Mouse (Mus musculus) kidney, postnatal 0 days (tissue): ENCODE results near the gene Uhrf1bp1l. TPM values are rescaled to one million over a fixed set of nuclear protein-coding genes. Genes with fewer than 3 reads are reported as not detected.

Experiments used
- ATAC-seq: fragments of 200-750 bp; cut with Nextera tagmentation; replicated peaks from 2 replicates; pipeline ENCODE4 v1.8.0; 2017; ENCODE audit warnings: low read depth, moderate number of reproducible peaks, moderate TSS enrichment, moderate library complexity; ENCODE audit not compliant: low FRiP score
- DNase-seq: peaks from one replicate; pipeline ENCODE4 v3.0.0-alpha.2; 2016; ENCODE audit warnings: low spot score
- H3K27ac ChIP-seq: fragments of 300-500 bp; sonication (generic); 2 replicates; pipeline ENCODE4 v1.5.1; 2014; ENCODE audit warnings: mild to moderate bottlenecking
- H3K27me3 ChIP-seq: fragments of 300-500 bp; sonication (generic); 2 replicates; pipeline ENCODE4 v1.6.1; 2014; ENCODE audit warnings: low read length, mixed read lengths; ENCODE audit not compliant: insufficient read depth
- H3K36me3 ChIP-seq: fragments of 300-500 bp; sonication (generic); 2 replicates; pipeline ENCODE4 v1.6.1; 2014; ENCODE audit warnings: low read length, mixed read lengths; ENCODE audit not compliant: insufficient read depth
- H3K4me1 ChIP-seq: fragments of 300-500 bp; sonication (generic); replicated peaks from 2 replicates; pipeline ENCODE4 v1.6.1; 2014; ENCODE audit warnings: antibody characterized with exemption, low read length, mixed read lengths; ENCODE audit not compliant: insufficient read depth
- H3K4me2 ChIP-seq: fragments of 300-500 bp; sonication (generic); 2 replicates; pipeline ENCODE4 v1.6.1; 2014; ENCODE audit warnings: mild to moderate bottlenecking, low read length, moderate library complexity, mixed read lengths
- H3K4me3 ChIP-seq: fragments of 300-500 bp; sonication (generic); replicated peaks from 2 replicates; pipeline ENCODE4 v1.5.1; 2014; ENCODE audit warnings: low read depth, low read length
- H3K9ac ChIP-seq: fragments of 300-500 bp; sonication (generic); 2 replicates; pipeline ENCODE4 v1.6.1; 2014; ENCODE audit warnings: low read depth, low read length
- H3K9me3 ChIP-seq: fragments of 300-500 bp; sonication (generic); replicated peaks from 2 replicates; pipeline ENCODE4 v1.6.1; 2016; ENCODE audit warnings: low read length, inconsistent platforms, mixed read lengths
- CTCF ChIP-seq: IDR thresholded peaks from 2 replicates; pipeline ENCODE4 v1.5.1; 2016; ENCODE audit warnings: antibody characterized with exemption, low read depth, mild to moderate bottlenecking, moderate library complexity
- WGBS: fragments of 180-500 bp; shearing (Covaris S2); extraction: QIAGEN DNeasy Blood & Tissue Kit; methylation state at CpG from one replicate; pipeline ENCODE4 v1.1.7; 2014; 5-methylcytosine and 5-hydroxymethylcytosine counted together
- polyA plus RNA-seq: library from polyadenylated mRNA; unstranded; fragments of >200 nt; fragmentation: Nextera tagmentation; extraction: Ambion mirVana; gene quantifications from 2 replicates; pipeline ENCODE4 v1.2.1, GENCODE M21; 2015

Uhrf1bp1l gene
- polyA plus RNA-seq, 1 experiment from 2014 or later = 28.3 TPM

DNA sequence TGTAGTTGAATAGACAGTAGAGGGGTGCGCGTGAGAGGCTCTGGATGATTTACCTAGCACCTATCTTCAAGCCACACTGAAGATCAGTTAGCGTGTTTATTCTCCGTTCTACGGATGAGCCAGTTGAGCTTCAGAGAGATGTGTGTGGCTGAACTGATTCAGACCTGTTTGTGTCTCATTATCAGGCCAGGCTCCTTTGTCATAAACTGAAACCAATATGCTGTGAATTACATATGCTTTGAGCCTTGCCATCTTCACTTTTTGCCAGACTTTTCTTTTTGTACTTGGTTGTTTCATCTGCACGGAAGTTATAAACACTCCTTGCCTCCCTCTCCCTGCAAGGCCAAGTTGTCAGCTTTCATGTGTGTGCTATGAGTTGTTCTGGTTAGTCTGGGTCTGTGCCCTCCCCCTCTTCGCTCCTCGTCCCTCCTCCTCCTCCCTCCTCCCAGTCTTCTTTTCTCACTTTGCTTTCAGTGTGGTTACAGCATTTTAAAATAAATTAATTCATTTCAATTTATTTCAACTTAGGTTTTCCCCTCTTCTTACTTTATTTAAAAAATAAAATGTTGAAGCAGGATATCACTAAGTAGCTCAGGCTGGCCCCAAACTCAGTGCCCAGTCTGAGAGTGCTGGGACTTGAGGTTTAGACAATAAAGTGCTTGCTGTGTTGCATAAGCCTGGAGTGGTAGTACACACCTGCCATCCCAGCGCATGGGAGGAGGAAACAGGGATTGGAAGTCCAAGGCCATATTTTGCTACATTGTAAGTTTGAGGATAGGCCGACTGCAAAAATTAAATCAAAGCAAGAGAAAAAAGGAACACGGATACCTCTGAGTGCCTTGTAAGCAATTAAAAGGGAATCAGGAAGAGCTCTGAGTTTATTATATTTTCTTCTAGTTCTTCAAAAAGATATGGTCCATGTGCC lies 21.3 kb downstream of the Uhrf1bp1l start:
- DNase-seq (no peak), ATAC-seq (no peak)
- Histone ChIP-seq H3K27ac (no peak overlapping the region), H3K4me1 (peaks cover 4% of the 10 kb centered on the region), H3K27me3 (no peaks in the 10 kb centered on the region), H3K36me3 (no peaks in the 10 kb centered on the region), H3K9ac (no peak overlapping the region), H3K9me3 (no peaks in the 10 kb centered on the region), H3K4me2 (no peak overlapping the region), H3K4me3 (no peak overlapping the region)
- no peak for TF ChIP-seq CTCF
- WGBS = 92% methylated on average over 11 of the region's 11 CpGs

DNA sequence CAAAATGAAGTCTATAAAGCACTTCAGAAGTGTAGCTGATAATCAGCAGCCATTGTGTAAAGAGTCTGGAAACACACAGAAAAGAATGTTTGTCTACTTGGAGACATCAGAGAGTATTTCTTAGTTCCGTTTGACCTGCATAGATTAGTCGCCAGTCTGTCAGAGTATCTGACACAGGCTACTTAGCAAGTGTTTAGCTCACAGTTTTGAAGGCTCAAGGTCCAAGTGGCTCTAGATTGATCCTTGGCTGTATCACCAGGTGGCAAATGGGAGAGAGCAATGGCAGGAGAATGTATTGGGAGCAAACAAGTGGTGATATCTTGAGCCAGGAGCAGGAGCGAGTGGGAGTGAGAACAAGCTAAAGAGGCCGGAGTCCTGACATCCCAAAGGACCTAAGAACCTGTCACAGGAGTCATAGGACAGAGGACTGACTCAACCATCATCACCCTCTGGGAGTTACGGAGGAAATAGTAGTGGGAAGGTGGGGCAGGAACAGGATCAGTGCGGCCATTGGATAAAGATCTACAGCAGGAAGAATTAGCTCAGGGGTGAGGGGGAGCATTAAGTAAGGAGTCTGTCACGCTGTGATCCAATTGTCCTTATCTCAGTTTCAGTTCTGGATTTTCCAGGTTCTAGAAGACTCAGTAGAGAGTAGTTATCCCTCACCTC lies 23.7 kb downstream of the Uhrf1bp1l start:
- H3K9ac ChIP-seq = no peak overlapping the region
- peaks cover 4% of the 10 kb centered on the region for H3K4me1 ChIP-seq
- peak overlapping the region; percentile 13; the same call in 1 of the 2 replicates for H3K4me2 ChIP-seq
- no peaks in the 10 kb centered on the region for H3K27me3 ChIP-seq
- no peaks in the 10 kb centered on the region for H3K36me3 ChIP-seq
- no peak overlapping the region for H3K4me3 ChIP-seq
- no peaks in the 10 kb centered on the region for H3K9me3 ChIP-seq
- H3K27ac ChIP-seq = peak overlapping the region; percentile 63; the same call in 1 of the 2 replicates
- WGBS = 69% methylated on average over 7 of the region's 7 CpGs
- no peak for TF ChIP-seq CTCF
- ATAC-seq = peak; percentile 13; the same call in 1 of the 2 replicates
- DNase-seq = no peak

DNA sequence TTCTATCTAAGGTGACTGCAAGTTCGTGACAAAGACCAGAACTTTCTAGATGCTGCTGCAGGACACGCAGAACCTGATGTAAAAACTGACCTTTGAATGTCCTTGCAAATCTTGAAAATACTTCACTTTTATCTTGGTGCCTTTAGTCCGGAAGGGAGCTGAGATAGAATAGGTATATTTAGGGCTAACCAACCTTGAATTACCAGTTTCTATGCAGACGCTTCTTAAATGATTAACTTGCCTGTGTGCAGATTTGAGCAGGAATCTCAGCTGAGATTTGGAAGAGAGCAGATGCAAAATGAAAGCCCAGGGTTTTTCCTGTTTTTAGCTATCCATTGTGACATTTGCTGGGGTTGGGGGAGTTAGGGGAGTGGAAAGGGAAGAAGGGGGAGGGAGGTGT lies 24.3 kb downstream of the Uhrf1bp1l start:
- DNase-seq (no peak), ATAC-seq (peak; percentile 52; the same call in 1 of the 2 replicates)
- peak overlapping the region; percentile 13; the same call in 1 of the 2 replicates for H3K4me2 ChIP-seq
- no peak overlapping the region for H3K4me3 ChIP-seq
- 65% methylated on average over 4 of the region's 4 CpGs for WGBS
- TF ChIP-seq CTCF = no peak
- no peaks in the 10 kb centered on the region for H3K9me3 ChIP-seq
- H3K4me1 ChIP-seq = peaks cover 4% of the 10 kb centered on the region
- H3K36me3 ChIP-seq = no peaks in the 10 kb centered on the region
- H3K27ac ChIP-seq = peak overlapping the region; percentile 63
- H3K9ac ChIP-seq = no peak overlapping the region
- no peaks in the 10 kb centered on the region for H3K27me3 ChIP-seq

DNA sequence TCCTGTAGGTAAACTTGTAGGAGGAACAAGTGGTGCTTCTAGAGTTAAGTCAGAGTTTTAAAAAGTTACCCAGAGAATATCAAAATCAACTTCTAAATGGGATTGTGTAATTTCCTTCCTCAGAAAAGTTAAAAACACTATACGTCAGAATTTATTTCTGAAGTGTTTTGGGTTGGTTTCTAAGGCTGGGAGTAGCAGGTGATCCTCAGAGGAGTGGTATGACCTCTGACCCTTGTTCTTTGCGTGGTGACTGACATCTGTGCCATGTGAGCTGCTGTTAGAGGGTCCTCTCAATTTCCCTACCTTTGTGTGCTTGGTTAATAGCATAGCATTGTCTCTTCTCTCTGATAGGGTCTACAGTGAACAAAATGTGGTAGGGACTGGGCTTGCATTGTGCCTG lies 27.1 kb downstream of the Uhrf1bp1l start:
- WGBS = 49% methylated on average over 2 of the region's 2 CpGs
- H3K9me3 ChIP-seq = no peaks in the 10 kb centered on the region

DNA sequence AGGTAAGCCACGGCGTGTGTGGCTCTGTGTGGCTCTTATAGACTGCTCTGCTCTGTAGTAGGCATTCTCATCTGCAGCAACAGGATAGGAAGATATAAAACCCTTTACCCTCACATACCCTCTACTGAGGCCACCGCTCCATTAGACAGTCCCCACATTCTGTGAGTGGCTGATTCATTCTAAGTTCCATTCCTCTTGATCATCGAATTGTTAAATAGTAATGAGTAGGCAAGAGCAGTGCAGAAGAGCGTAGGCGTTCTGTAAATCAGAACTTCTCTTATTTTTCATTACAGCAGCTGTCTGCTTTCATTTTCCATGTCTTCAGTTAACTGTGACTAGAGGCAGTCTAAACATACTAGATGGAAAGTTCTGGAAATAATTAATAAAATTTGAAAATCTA lies 31.2 kb downstream of the Uhrf1bp1l start:
- Histone ChIP-seq H3K27ac (no peak overlapping the region), H3K4me2 (no peak overlapping the region), H3K9ac (no peak overlapping the region), H3K27me3 (no peaks in the 10 kb centered on the region), H3K4me1 (no peaks in the 10 kb centered on the region), H3K36me3 (peaks cover 10% of the 10 kb centered on the region; the same call in 1 of the 2 replicates), H3K9me3 (no peaks in the 10 kb centered on the region), H3K4me3 (no peak overlapping the region)
- no peak for TF ChIP-seq CTCF
- no peak for ATAC-seq
- DNase-seq = no peak
- WGBS = 94% methylated on average over 6 of the region's 6 CpGs

More for the DNA sequence above, 27.1 kb downstream of the Uhrf1bp1l start:
- DNase-seq (no peak), ATAC-seq (no peak)
- TF ChIP-seq CTCF = no peak
- Histone ChIP-seq H3K27ac (no peak overlapping the region), H3K4me3 (no peak overlapping the region), H3K36me3 (peaks cover 3% of the 10 kb centered on the region; the same call in 1 of the 2 replicates), H3K9ac (no peak overlapping the region), H3K4me1 (peaks cover 4% of the 10 kb centered on the region), H3K4me2 (no peak overlapping the region), H3K27me3 (no peaks in the 10 kb centered on the region)

DNA sequence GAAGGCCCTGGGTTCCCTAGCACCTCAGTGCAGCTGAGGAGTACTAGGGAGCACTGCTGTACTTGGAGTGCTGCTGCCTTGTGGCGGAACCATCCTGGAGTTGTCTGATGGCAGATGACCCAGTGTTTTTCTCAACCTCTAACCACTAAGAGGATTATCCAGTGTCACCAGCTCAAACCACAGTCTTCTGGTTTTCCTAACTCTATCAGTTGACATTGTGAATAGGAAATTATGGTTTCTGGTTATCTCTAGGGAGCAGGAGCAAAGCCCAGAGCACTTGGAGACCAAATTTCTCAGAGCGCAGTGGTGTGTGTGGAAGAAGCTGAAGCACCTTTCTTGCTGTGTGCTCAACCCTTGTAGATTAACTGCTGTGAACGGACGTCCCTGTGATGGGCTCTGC lies 47.1 kb downstream of the Uhrf1bp1l start:
- no peaks in the 10 kb centered on the region for H3K9me3 ChIP-seq
- DNase-seq = no peak
- no peak overlapping the region for H3K9ac ChIP-seq
- H3K27ac ChIP-seq = no peak overlapping the region
- no peak overlapping the region for H3K4me2 ChIP-seq
- H3K4me1 ChIP-seq = no peaks in the 10 kb centered on the region
- H3K27me3 ChIP-seq = no peaks in the 10 kb centered on the region
- no peak for TF ChIP-seq CTCF
- 98% methylated on average over 4 of the region's 4 CpGs for WGBS
- H3K4me3 ChIP-seq = no peak overlapping the region
- peaks cover 13% of the 10 kb centered on the region; the same call in 1 of the 2 replicates for H3K36me3 ChIP-seq
- no peak for ATAC-seq
